Mouse (Mus musculus) cerebellum, adult 2 months (tissue): ENCODE measurements around the gene Mylpf. TPM values are rescaled to one million over a fixed set of nuclear protein-coding genes. Genes with fewer than 3 reads are reported as not detected.

Experiments
- DNase-seq, 2 experiments: peaks; one replicate each; pipeline ENCODE4 v3.0.0; 2021
- H3K27ac ChIP-seq: fragments of 200-500 bp; 2 replicates; pipeline ENCODE4 v1.5.1; 2012; ENCODE audit warnings: low read length, control low read depth, inconsistent platforms; ENCODE audit not compliant: insufficient read depth
- H3K27me3 ChIP-seq: fragments of 200-500 bp; 2 replicates; pipeline ENCODE4 v1.6.1; 2012; ENCODE audit warnings: inconsistent platforms, mild to moderate bottlenecking, low read length, moderate library complexity; ENCODE audit not compliant: control insufficient read depth, insufficient read depth
- H3K4me1 ChIP-seq: fragments of 200-500 bp; 2 replicates; pipeline ENCODE4 v1.6.1; 2011; ENCODE audit warnings: low read length; ENCODE audit not compliant: control insufficient read depth, insufficient read depth
- H3K4me3 ChIP-seq: fragments of 200-500 bp; replicated peaks from 2 replicates; pipeline ENCODE3; 2011; ENCODE audit warnings: mild to moderate bottlenecking, low read depth, low read length, control low read depth; ENCODE audit not compliant: insufficient read depth
- CTCF ChIP-seq: fragments of 200-500 bp; IDR thresholded peaks from 2 replicates; pipeline ENCODE4 v1.5.1; 2011; ENCODE audit warnings: low read depth, mild to moderate bottlenecking, control low read depth, low read length, moderate library complexity, borderline replicate concordance; ENCODE audit not compliant: insufficient read depth
- POLR2A ChIP-seq: fragments of 200-500 bp; IDR thresholded peaks from 2 replicates; pipeline ENCODE4 v1.6.1; 2011; ENCODE audit warnings: low read length, control low read depth, borderline replicate concordance; ENCODE audit not compliant: insufficient read depth
- WGBS: fragments of 180-500 bp; shearing (Covaris S2); methylation state at CpG from one replicate; pipeline ENCODE4 v1.1.7; 2018; 5-methylcytosine and 5-hydroxymethylcytosine counted together
- polyA plus RNA-seq: library from polyadenylated mRNA; depleted of rRNA; stranded (reverse); fragments of >200 nt; gene quantifications from 2 replicates; pipeline ENCODE4 v1.2.3, GENCODE M21; 2012; rRNA removed

The Mylpf gene
- polyA plus RNA-seq, 1 experiment, result 3.0 TPM

GRCm38 (mm10) chr7:127260309-127261111 lies 51.8 kb downstream of the Mylpf start, which contains the start of gene Dctpp1:
TSS of gene Dctpp1 (minus strand) at chr7:127260709.
- Histone ChIP-seq H3K4me3 (peak within 1 kb of the TSS; percentile 98), H3K27me3 (no peaks in the 10 kb centered on the region), H3K4me1 (peaks cover 3% of the 10 kb centered on the region; the same call in 1 of the 2 replicates), H3K27ac (no peak within 1 kb of the TSS)
- under 1% methylated on average over 50 of the region's 50 CpGs for WGBS
- peak; percentile 97 to 99 for DNase-seq
- TF ChIP-seq CTCF (peak; percentile 73; the same call in 1 of the 2 replicates), POLR2A (peak; percentile 85; the same call in 1 of the 2 replicates)

- no peak overlapping the region for H3K4me3 ChIP-seq
- peaks cover 3% of the 10 kb centered on the region; the same call in 1 of the 2 replicates for H3K4me1 ChIP-seq
- H3K27ac ChIP-seq, result no peak overlapping the region
- 81% methylated on average over 10 of the region's 10 CpGs for WGBS
- no peak for DNase-seq
- TF ChIP-seq POLR2A (no peak), CTCF (no peak)
- no peaks in the 10 kb centered on the region for H3K27me3 ChIP-seq
Observed at GRCm38 (mm10) chr7:127262218-127262961, 53.7 kb downstream of the Mylpf start.

- WGBS, result 96% methylated on average over 3 of the region's 3 CpGs
- H3K4me3 ChIP-seq, result no peak overlapping the region
- TF ChIP-seq POLR2A (no peak), CTCF (no peak)
- H3K4me1 ChIP-seq, result peaks cover 3% of the 10 kb centered on the region; the same call in 1 of the 2 replicates
- H3K27ac ChIP-seq, result no peak overlapping the region
- H3K27me3 ChIP-seq, result no peaks in the 10 kb centered on the region
- DNase-seq, result no peak
Observed at GRCm38 (mm10) chr7:127263526-127263925, 54.8 kb downstream of the Mylpf start.

Other genes with a start within 250 kb of the Mylpf start
- gene Cdipt, start 233.0 kb upstream of the Mylpf start, polyA plus RNA-seq, result 255 and 281 TPM in 2 replicates
- gene Cdiptos, start 232.8 kb upstream of the Mylpf start, polyA plus RNA-seq, result 0.92 and 1.1 TPM in 2 replicates
- gene Mvp, start 194.3 kb upstream of the Mylpf start, polyA plus RNA-seq, result 19.9 and 21.0 TPM in 2 replicates
- 2.8 and 5.2 TPM in 2 replicates for gene Pagr1b, start 192.4 kb upstream of the Mylpf start, polyA plus RNA-seq
- 91.6 and 105 TPM in 2 replicates for gene Pagr1a, start 191.5 kb upstream of the Mylpf start, polyA plus RNA-seq
- gene Gm42742, start 187.8 kb upstream of the Mylpf start, polyA plus RNA-seq, result 362 and 365 TPM in 2 replicates
- 600 and 672 TPM in 2 replicates for gene Prrt2, start 187.7 kb upstream of the Mylpf start, polyA plus RNA-seq
- 198 and 213 TPM in 2 replicates for gene Maz, start 181.9 kb upstream of the Mylpf start, polyA plus RNA-seq
- 7.7 and 9.1 TPM in 2 replicates for gene Kif22, start 166.4 kb upstream of the Mylpf start, polyA plus RNA-seq
- 0.34 TPM in 1 of 2 replicates, not detected in the other for gene Zg16, start 121.6 kb upstream of the Mylpf start, polyA plus RNA-seq
- gene AI467606, start 117.5 kb upstream of the Mylpf start, polyA plus RNA-seq, result 1.4 and 2.1 TPM in 2 replicates
- gene Qprt, start 86.7 kb upstream of the Mylpf start, polyA plus RNA-seq, result 2.1 and 2.2 TPM in 2 replicates
- 0.16 and 0.18 TPM in 2 replicates for gene Spn, start 71.1 kb upstream of the Mylpf start, polyA plus RNA-seq
- gene Cd2bp2, start 12.8 kb upstream of the Mylpf start, polyA plus RNA-seq, result 101 and 103 TPM in 2 replicates
- gene Tbc1d10b, start 422 bp upstream of the Mylpf start, polyA plus RNA-seq, result 72.4 and 83.9 TPM in 2 replicates
- 16.6 and 17.6 TPM in 2 replicates for gene Zfp553, start 24.2 kb downstream of the Mylpf start, polyA plus RNA-seq
- gene Sept1, start 24.2 kb downstream of the Mylpf start, polyA plus RNA-seq, result 11.3 and 12.5 TPM in 2 replicates
- 88.7 and 95.4 TPM in 2 replicates for gene Zfp771, start 35.4 kb downstream of the Mylpf start, polyA plus RNA-seq
- gene Dctpp1, start 51.8 kb downstream of the Mylpf start, polyA plus RNA-seq, result 23.8 and 25.6 TPM in 2 replicates
- 31.1 and 31.7 TPM in 2 replicates for gene Sephs2, start 65.2 kb downstream of the Mylpf start, polyA plus RNA-seq
- gene Itgal, start 87.4 kb downstream of the Mylpf start, polyA plus RNA-seq, result 0.87 and 1.4 TPM in 2 replicates
- 21.2 TPM in 2 replicates for gene Zfp768, start 136.7 kb downstream of the Mylpf start, polyA plus RNA-seq
- gene Zfp747, start 167.2 kb downstream of the Mylpf start, polyA plus RNA-seq, result 8.2 and 8.6 TPM in 2 replicates
- gene 9130019O22Rik, start 178.3 kb downstream of the Mylpf start, polyA plus RNA-seq, result 3.9 and 4.4 TPM in 2 replicates
- 4.8 and 5.9 TPM in 2 replicates for gene E430018J23Rik, start 184.7 kb downstream of the Mylpf start, polyA plus RNA-seq
- 4.0 and 4.3 TPM in 2 replicates for gene Zfp764, start 197.9 kb downstream of the Mylpf start, polyA plus RNA-seq
- 19.3 and 20.6 TPM in 2 replicates for gene Zfp688, start 213.2 kb downstream of the Mylpf start, polyA plus RNA-seq
- 6.8 and 6.9 TPM in 2 replicates for gene Zfp689, start 240.3 kb downstream of the Mylpf start, polyA plus RNA-seq